Mouse (Mus musculus) heart, adult 2 months (tissue): ENCODE results near the gene Timm13.

Source experiments
- CTCF ChIP-seq: fragments of 200-600 bp; IDR thresholded peaks from 2 replicates; pipeline ENCODE4 v1.8.1; 2022; ENCODE audit warnings: antibody characterized with exemption, mild to moderate bottlenecking, moderate library complexity
- EP300 ChIP-seq: fragments of 200-500 bp; IDR thresholded peaks from 2 replicates; pipeline ENCODE4 v1.6.1; 2011; ENCODE audit warnings: low read depth, low read length, control low read depth; ENCODE audit not compliant: insufficient read depth

DNA sequence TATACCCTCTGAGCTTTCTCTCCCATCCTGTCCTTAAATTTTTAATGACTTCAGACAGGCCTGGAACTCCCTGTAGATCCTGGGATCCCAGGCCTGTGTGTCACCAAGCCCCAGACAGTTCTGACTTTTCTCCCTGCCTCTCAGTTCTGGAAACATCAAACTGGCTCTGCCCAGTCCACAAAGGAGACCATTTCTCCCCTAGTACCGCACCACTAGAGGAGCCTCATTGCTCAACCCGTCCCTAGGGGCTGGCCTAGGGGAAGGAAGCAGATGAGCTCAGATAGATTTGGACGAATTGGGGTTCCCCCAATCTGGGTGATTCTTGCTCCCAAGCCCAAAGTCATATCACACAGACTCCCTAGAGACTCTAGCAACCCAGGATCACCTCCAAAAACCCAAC, 34.5 kb upstream of the Timm13 start:
- peak; percentile 23 for TF ChIP-seq CTCF
- no peak for TF ChIP-seq EP300
